Mouse (Mus musculus) thymus, adult 2 months (tissue): ENCODE results near the gene Irf2bp2.

Experiments used
- CTCF ChIP-seq: fragments of 200-500 bp; IDR thresholded peaks from 2 replicates; pipeline ENCODE4 v1.5.1; 2012; ENCODE audit warnings: mild to moderate bottlenecking, control low read depth, low read length, moderate library complexity, borderline replicate concordance; ENCODE audit not compliant: control insufficient read depth, poor library complexity, insufficient read depth; ENCODE audit errors: extremely low read depth
- POLR2A ChIP-seq: fragments of 200-500 bp; IDR thresholded peaks from 2 replicates; pipeline ENCODE4 v1.6.1; 2012; ENCODE audit warnings: mild to moderate bottlenecking, low read length, control low read depth, moderate library complexity; ENCODE audit not compliant: control insufficient read depth, poor library complexity, insufficient read depth; ENCODE audit errors: extremely low read depth

GRCm38 (mm10) chr8:126578641-126579040 lies 15.1 kb downstream of the Irf2bp2 start:
- TF ChIP-seq CTCF (no peak), POLR2A (no peak)
